Mouse (Mus musculus) spleen, adult 10 weeks (tissue): Measurements from ENCODE around the gene Hcls1. TPM values are rescaled to one million over a fixed set of nuclear protein-coding genes. Genes with fewer than 3 reads are reported as not detected.

Source experiments
- polyA plus RNA-seq: library from polyadenylated mRNA; stranded (reverse); fragments of 350-450 nt; fragmentation: Illumina TruSeq; extraction: RNeasy Lipid Tissue Mini Kit (QIAGEN cat#74804); gene quantifications from one replicate; pipeline ENCODE4 v1.2.3, GENCODE M21; 2015; ENCODE audit warnings: low replicate concordance; ENCODE audit not compliant: insufficient read depth

The Hcls1 gene
- 236 TPM for polyA plus RNA-seq

DNA sequence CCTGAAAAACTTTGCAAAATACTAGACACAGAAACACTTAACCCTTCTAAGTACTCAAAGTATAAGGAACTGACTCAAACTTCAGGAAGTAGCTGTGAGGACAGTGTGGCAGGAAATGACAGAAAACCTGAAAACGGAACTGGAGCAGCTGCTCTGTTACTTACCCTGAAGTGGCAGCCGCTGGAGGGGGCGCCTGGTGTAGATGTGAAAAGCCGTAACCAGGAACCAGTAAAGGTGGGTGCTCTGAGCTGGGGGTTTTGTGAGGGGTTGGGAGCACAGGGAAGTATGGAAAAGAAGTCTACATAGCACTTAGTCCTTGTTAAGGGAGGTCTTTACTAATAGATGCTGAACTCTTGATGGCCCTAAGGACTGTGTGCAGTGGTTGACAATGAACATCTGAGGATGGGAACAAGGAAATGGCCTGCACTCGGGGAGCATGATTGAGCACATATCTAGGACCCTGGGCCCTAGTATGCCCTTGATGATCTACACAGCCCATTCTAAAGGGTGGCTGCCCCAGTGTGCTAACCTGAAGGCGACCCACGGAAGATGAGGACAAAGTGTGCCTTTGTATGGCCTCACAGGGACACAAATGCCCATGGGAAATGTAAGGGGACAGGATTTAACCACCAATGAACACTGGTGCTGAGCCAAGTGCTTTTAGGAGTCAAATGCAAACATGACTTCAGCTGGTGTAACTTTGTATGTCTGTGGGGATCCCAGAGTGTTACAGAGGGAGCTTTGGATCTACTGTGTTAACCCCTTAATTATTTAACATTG is at the start of gene Hcls1:
TSS of gene Hcls1 (plus strand) at position 143 of the 780 bp plus-strand sequence.

GRCm38 (mm10) chr16:36989999-36990625 is 55.3 kb downstream of the Hcls1 start, which contains the start of gene Fbxo40:
Gene Fbxo40, minus strand, starts transcription at chr16:36990467.

GRCm38 (mm10) chr16:37011061-37011921 is 76.5 kb downstream of the Hcls1 start, which contains the start of gene Polq:
Gene Polq, plus strand, starts transcription at chr16:37011786.

Other genes starting within 250 kb of the Hcls1 start
- gene Ildr1, start 241.0 kb upstream of the Hcls1 start, polyA plus RNA-seq, result 2.2 TPM
- gene Slc15a2, start 150.0 kb upstream of the Hcls1 start, polyA plus RNA-seq, result 35.8 TPM
- gene Iqcb1, start 106.6 kb upstream of the Hcls1 start, polyA plus RNA-seq, result 22.3 TPM
- 14.8 TPM for gene Eaf2, start 60.0 kb upstream of the Hcls1 start, polyA plus RNA-seq
- 35.9 TPM for gene Golgb1, start 59.8 kb upstream of the Hcls1 start, polyA plus RNA-seq
- gene Fbxo40, start 55.5 kb downstream of the Hcls1 start, polyA plus RNA-seq, result 0.44 TPM
- gene Polq, start 76.8 kb downstream of the Hcls1 start, polyA plus RNA-seq, result 8.0 TPM